Mouse (Mus musculus): ENCODE measurements around the gene Mmp23.

GRCm38 (mm10) chr4:155669598-155670075, 16.5 kb upstream of the Mmp23 start:
- TF ChIP-seq CTCF (IDR thresholded peaks at IDR 0.05; ENCODE audit: low read depth, low read length) (no peak), POLR2A (IDR thresholded peaks at IDR 0.05; ENCODE audit: extremely low read depth, insufficient read depth, low read length) (no peak)

All from liver, adult 2 months (tissue).